8 mouse cellular contexts compared by ENCODE assay signal in the genomic region with DNA sequence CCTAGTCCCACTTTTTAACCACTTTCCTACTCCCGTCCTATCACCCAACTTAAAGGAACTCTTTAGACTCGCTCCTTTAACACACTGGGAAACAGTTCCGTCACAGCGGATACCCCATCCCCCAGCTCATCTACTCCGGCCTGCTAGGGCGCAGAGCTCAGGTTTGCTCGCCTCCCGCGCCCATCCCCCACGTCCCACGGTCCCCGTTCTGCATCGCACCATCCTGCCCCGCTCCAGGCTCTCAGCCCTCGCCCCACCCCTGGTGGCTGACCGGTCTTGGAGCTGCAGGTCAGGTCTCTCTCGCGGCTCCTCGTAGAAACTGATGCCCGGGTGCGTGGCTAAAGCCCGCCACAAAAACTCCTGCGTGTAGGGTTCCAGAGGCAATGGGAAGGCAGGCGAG. TPM values are rescaled to one million over a fixed set of nuclear protein-coding genes. Genes with fewer than 3 reads are reported as not detected.
DNase-seq lines count a peak whose midpoint lies in the region; ATAC-seq lines count a peak whose summit lies in the region.

No protein-coding gene starts in this region.

- DNase-seq in cerebellum, postnatal 14 days = peak; percentile 79 to 80
- no peak for DNase-seq in cerebellum, adult 8-10 months
- peak; percentile 59 for DNase-seq in NIH3T3 (ENCODE audit: low read depth)
- DNase-seq in hindbrain, embryonic 10.5 days (ENCODE audit: low spot score) = no peak
- peak; percentile 31 to 84 for DNase-seq in left cerebral cortex, postnatal 10 days (ENCODE audit: extremely low spot score in 1 of 2, low spot score in 2 of 2)

- intact Hi-C loops in left cerebral cortex, postnatal 10 days (cut with DNase I) = no loop called here

- H3K27ac ChIP-seq in hindbrain, embryonic 10.5 days = peak overlapping the region; percentile 96
- H3K27ac ChIP-seq in macrophage = peak overlapping the region; percentile 37
- H3K27ac ChIP-seq in stomach, embryonic 14.5 days (ENCODE audit: low read length) = peak overlapping the region; percentile 86; the same call in 1 of the 2 replicates

- H3K79me2 ChIP-seq in macrophage (ENCODE audit: inconsistent target) = peaks cover 49% of the 10 kb centered on the region

- H3K9me3 ChIP-seq in hindbrain, embryonic 10.5 days = no peaks in the 10 kb centered on the region
- H3K9me3 ChIP-seq in stomach, embryonic 14.5 days (ENCODE audit: control insufficient read depth, low read depth, low read length) = no peaks in the 10 kb centered on the region

- peaks cover 42% of the 10 kb centered on the region for H3K36me3 ChIP-seq in hindbrain, embryonic 10.5 days
- H3K36me3 ChIP-seq in macrophage (ENCODE audit: inconsistent target) = peaks cover 12% of the 10 kb centered on the region
- H3K36me3 ChIP-seq in stomach, embryonic 14.5 days (ENCODE audit: control insufficient read depth, insufficient read depth, low read length) = peaks cover 14% of the 10 kb centered on the region

- H3K27me3 ChIP-seq in hindbrain, embryonic 10.5 days (ENCODE audit: insufficient read depth, poor library complexity, severe bottlenecking) = no peaks in the 10 kb centered on the region
- H3K27me3 ChIP-seq in stomach, embryonic 14.5 days (ENCODE audit: control insufficient read depth, insufficient read depth, low read length) = no peaks in the 10 kb centered on the region

- WGBS in hindbrain, embryonic 10.5 days = under 1% methylated on average over 24 of the region's 24 CpGs
- 0% methylated on average over 24 of the region's 24 CpGs for WGBS in macrophage (ENCODE audit: missing documents)
- under 1% methylated on average over 24 of the region's 24 CpGs for WGBS in stomach, embryonic 14.5 days

- H3K4me1 ChIP-seq in hindbrain, embryonic 10.5 days (replicated peaks) = peaks cover 36% of the 10 kb centered on the region
- peaks cover 23% of the 10 kb centered on the region for H3K4me1 ChIP-seq in stomach, embryonic 14.5 days (ENCODE audit: control insufficient read depth, insufficient read depth, low read length)

- peak overlapping the region; percentile 82 for H3K9ac ChIP-seq in stomach, embryonic 14.5 days (replicated peaks; ENCODE audit: low read depth, low read length)

- peak; percentile 70 for ATAC-seq in erythroid progenitor cell, adult 5-6 weeks (replicated peaks; ENCODE audit: low FRiP score, poor library complexity, severe bottlenecking)
- peak; percentile 83 for ATAC-seq in stomach, embryonic 14.5 days (ENCODE audit: insufficient number of reproducible peaks, insufficient read depth, low FRiP score, low read depth)

- peak overlapping the region; percentile 52 for H3K4me2 ChIP-seq in stomach, embryonic 14.5 days (replicated peaks; ENCODE audit: low read depth, low read length)

- peak overlapping the region; percentile 88 for H3K4me3 ChIP-seq in hindbrain, embryonic 10.5 days
- H3K4me3 ChIP-seq in macrophage (ENCODE audit: inconsistent target) = peak overlapping the region; percentile 83
- peak overlapping the region; percentile 81 for H3K4me3 ChIP-seq in stomach, embryonic 14.5 days (ENCODE audit: low read depth, low read length)

RNA-seq across cellular contexts. Expression of gene Gtf3c1, which starts 0.4 kb away (rescaled TPM):
- 6.1 and 11.3 TPM in 2 replicates for total RNA-seq in erythroid progenitor cell, adult 5-6 weeks (2015; ENCODE audit: low replicate concordance)
- total RNA-seq in erythroid progenitor cell, adult 5-6 weeks (2017; ENCODE audit: low replicate concordance) = 18.6 and 47.6 TPM in 2 replicates
- 44.0 and 45.1 TPM in 2 replicates for polyA plus RNA-seq in hindbrain, embryonic 10.5 days (2016; fragmentation: Nextera tagmentation; extraction: Ambion mirVana)
- total RNA-seq in left cerebral cortex, postnatal 10 days (2021) = 10 to 100 TPM; 84.7 to 85.4 TPM
- total RNA-seq in macrophage (2018; cell fraction: chromatin; rRNA removed) = 100 to 1,000 TPM in 12 of 26 experiments, 10 to 100 TPM in 14; 17.1 to 205 (median 80.2) TPM
- total RNA-seq in macrophage (2018; cell fraction: cytosol; rRNA removed) = 10 to 100 TPM; 15.2 to 40.4 (median 28.9) TPM
- total RNA-seq in macrophage (2018; cell fraction: nucleus; rRNA removed) = 100 to 1,000 TPM in 2 of 26 experiments, 10 to 100 TPM in 24; 21.2 to 113 (median 47.6) TPM
- polyA plus RNA-seq in macrophage (2018) = 23.1 to 42.4 TPM (median 24.8 TPM) in 3 replicates
- 37.0 and 37.7 TPM in 2 replicates for polyA plus RNA-seq in stomach, embryonic 14.5 days (2014; fragmentation: Nextera tagmentation; extraction: Ambion mirVana)

RNA-seq across cellular contexts. Expression of gene D430042O09Rik, which starts 0.5 kb away (rescaled TPM):
- total RNA-seq in erythroid progenitor cell, adult 5-6 weeks (2015; ENCODE audit: low replicate concordance) = 5.9 and 15.1 TPM in 2 replicates
- 4.7 and 9.5 TPM in 2 replicates for total RNA-seq in erythroid progenitor cell, adult 5-6 weeks (2017; ENCODE audit: low replicate concordance)
- 10.2 and 11.8 TPM in 2 replicates for polyA plus RNA-seq in hindbrain, embryonic 10.5 days (2016; fragmentation: Nextera tagmentation; extraction: Ambion mirVana)
- 10 to 100 TPM; 23.0 to 26.8 TPM for total RNA-seq in left cerebral cortex, postnatal 10 days (2021)
- 100 to 1,000 TPM in 5 of 26 experiments, 10 to 100 TPM in 21; 28.0 to 126 (median 71.0) TPM for total RNA-seq in macrophage (2018; cell fraction: chromatin; rRNA removed)
- 10 to 100 TPM in 12 of 26 experiments, 1 to 10 TPM in 14; 5.9 to 15.2 (median 10.0) TPM for total RNA-seq in macrophage (2018; cell fraction: cytosol; rRNA removed)
- total RNA-seq in macrophage (2018; cell fraction: nucleus; rRNA removed) = 10 to 100 TPM; 19.5 to 62.2 (median 35.6) TPM
- polyA plus RNA-seq in macrophage (2018) = 7.1 to 11.3 TPM (median 11.0 TPM) in 3 replicates
- 9.8 and 11.7 TPM in 2 replicates for polyA plus RNA-seq in stomach, embryonic 14.5 days (2014; fragmentation: Nextera tagmentation; extraction: Ambion mirVana)

Comparison
In these comparisons a context has a peak if more than half of its experiments do, and no peak if none do; other contexts are left out.
1. DNase-seq: peak in cerebellum, postnatal 14 days (2 of 2), NIH3T3 (single experiment) and left cerebral cortex, postnatal 10 days (2 of 2); none in cerebellum, adult 8-10 months (single experiment) and hindbrain, embryonic 10.5 days (single experiment).
2. H3K27ac ChIP-seq: peak in every context shown above with its lines; median percentile 96 in hindbrain, embryonic 10.5 days; 86 in stomach, embryonic 14.5 days; 37 in macrophage.
3. Peak in every context shown above with its lines, with median percentiles within 50 percentile points of each other: H3K4me3 ChIP-seq.